Mouse (Mus musculus) adrenal gland, postnatal 25 days (tissue): ENCODE data around the gene Slc25a17. TPM values are rescaled to one million over a fixed set of nuclear protein-coding genes. Genes with fewer than 3 reads are reported as not detected.

Experiments
- DNase-seq: peaks from one replicate; pipeline ENCODE4 v3.0.0; 2021; ENCODE audit warnings: mixed read lengths
- total RNA-seq: library from RNA; stranded (reverse); gene quantifications from 2 replicates; pipeline ENCODE4 v1.2.3, GENCODE M21; 2021

The Slc25a17 gene
- total RNA-seq, 1 experiment from 2014 or later: 82.7 TPM

- DNase-seq: peak; percentile 60
These were observed 5.4 kb downstream of the Slc25a17 start for GRCm38 (mm10) chr15:81355146-81355761.

GRCm38 (mm10) chr15:81352638-81353037, 8.0 kb downstream of the Slc25a17 start:
- no peak for DNase-seq

GRCm38 (mm10) chr15:81350401-81350800, 10.2 kb downstream of the Slc25a17 start:
- DNase-seq: no peak

GRCm38 (mm10) chr15:81348366-81348765, 12.2 kb downstream of the Slc25a17 start:
- DNase-seq: no peak

- no peak for DNase-seq
These were observed 13.1 kb downstream of the Slc25a17 start for GRCm38 (mm10) chr15:81347466-81347865.

- no peak for DNase-seq
These were observed 19.2 kb downstream of the Slc25a17 start for GRCm38 (mm10) chr15:81341426-81341825.

- DNase-seq: no peak
These were observed 21.5 kb downstream of the Slc25a17 start for GRCm38 (mm10) chr15:81339158-81339557.

- no peak for DNase-seq
These were observed 24.1 kb downstream of the Slc25a17 start for GRCm38 (mm10) chr15:81336466-81336865.

- DNase-seq: no peak
These were observed 28.1 kb downstream of the Slc25a17 start for GRCm38 (mm10) chr15:81332517-81332916.

GRCm38 (mm10) chr15:81330816-81331433, 29.7 kb downstream of the Slc25a17 start:
- no peak for DNase-seq

GRCm38 (mm10) chr15:81329721-81330369, 30.8 kb downstream of the Slc25a17 start:
- no peak for DNase-seq

- DNase-seq: no peak
These were observed 33.1 kb downstream of the Slc25a17 start for GRCm38 (mm10) chr15:81327501-81327900.

GRCm38 (mm10) chr15:81324979-81325378, 35.6 kb downstream of the Slc25a17 start:
- no peak for DNase-seq

- no peak for DNase-seq
These were observed 40.5 kb downstream of the Slc25a17 start for GRCm38 (mm10) chr15:81320137-81320536.

- no peak for DNase-seq
These were observed 41.1 kb downstream of the Slc25a17 start for GRCm38 (mm10) chr15:81319462-81319861.

GRCm38 (mm10) chr15:81313928-81314327, 46.7 kb downstream of the Slc25a17 start:
- no peak for DNase-seq

- DNase-seq: no peak
These were observed 49.6 kb downstream of the Slc25a17 start for GRCm38 (mm10) chr15:81311026-81311425.

- DNase-seq: no peak
These were observed 50.3 kb downstream of the Slc25a17 start for GRCm38 (mm10) chr15:81310353-81310752.

GRCm38 (mm10) chr15:81308038-81308437, 52.6 kb downstream of the Slc25a17 start:
- DNase-seq: no peak

GRCm38 (mm10) chr15:81306501-81306900, 54.1 kb downstream of the Slc25a17 start:
- no peak for DNase-seq

GRCm38 (mm10) chr15:81305035-81305434, 55.6 kb downstream of the Slc25a17 start:
- DNase-seq: no peak

- no peak for DNase-seq
These were observed 56.6 kb downstream of the Slc25a17 start for GRCm38 (mm10) chr15:81304006-81304405.

GRCm38 (mm10) chr15:81302151-81302808, 58.3 kb downstream of the Slc25a17 start:
- no peak for DNase-seq
